Mouse (Mus musculus): ENCODE measurements at regions not wholly inside any gene's neighbourhood (a gene's known extent, or its start where the extent isn't known, plus 50 kb on each side); places are given as distances from the start of the nearest gene placed in this dataset.

- no peak for DNase-seq (ENCODE audit: low spot score)
- intact Hi-C loops (cut with DNase I), result no loop called here
Measured at GRCm38 (mm10) chr9:104496220-104496619, 50.9 kb upstream of the Cpne4 start.

GRCm38 (mm10) chr9:104490696-104491095 is 56.4 kb upstream of the Cpne4 start:
- intact Hi-C loops (cut with DNase I), result no loop called here
- no peak for DNase-seq (ENCODE audit: low spot score)

- intact Hi-C loops (cut with DNase I), result no loop called here
- DNase-seq (ENCODE audit: low spot score), result no peak
Measured at GRCm38 (mm10) chr9:104489383-104489782, 57.7 kb upstream of the Cpne4 start.

GRCm38 (mm10) chr9:104482440-104482839 is 64.6 kb upstream of the Cpne4 start:
- intact Hi-C loops (cut with DNase I), result no loop called here

GRCm38 (mm10) chr9:104480683-104481082 is 66.4 kb upstream of the Cpne4 start:
- no peak for DNase-seq (ENCODE audit: low spot score)
- intact Hi-C loops (cut with DNase I), result no loop called here

More at GRCm38 (mm10) chr9:104482440-104482839, 64.6 kb upstream of the Cpne4 start:
- no peak for DNase-seq (ENCODE audit: low spot score)

GRCm38 (mm10) chr9:104474831-104475230 is 72.3 kb upstream of the Cpne4 start:
- intact Hi-C loops (cut with DNase I), result no loop called here
- DNase-seq (ENCODE audit: low spot score), result no peak

- intact Hi-C loops (cut with DNase I), result no loop called here
- no peak for DNase-seq (ENCODE audit: low spot score)
Measured at GRCm38 (mm10) chr9:104467238-104467637, 79.8 kb upstream of the Cpne4 start.

- no peak for DNase-seq (ENCODE audit: low spot score)
- intact Hi-C loops (cut with DNase I), result no loop called here
Measured at GRCm38 (mm10) chr9:104463701-104464100, 83.4 kb upstream of the Cpne4 start.

GRCm38 (mm10) chr9:104460133-104460532 is 87.0 kb upstream of the Cpne4 start:
- intact Hi-C loops (cut with DNase I), result no loop called here
- DNase-seq (ENCODE audit: low spot score), result no peak

- intact Hi-C loops (cut with DNase I), result loop anchor here (5.0 kb wide), 1 partner anchor 930 kb away; no protein-coding TSS in a partner anchor
- no peak for DNase-seq (ENCODE audit: low spot score)
Measured at GRCm38 (mm10) chr9:104457635-104458034, 89.5 kb upstream of the Cpne4 start.

GRCm38 (mm10) chr9:104448577-104449165 is 98.4 kb upstream of the Cpne4 start:
- no peak for DNase-seq (ENCODE audit: low spot score)
- intact Hi-C loops (cut with DNase I), result no loop called here

GRCm38 (mm10) chr9:104444906-104445305 is 102.2 kb upstream of the Cpne4 start:
- intact Hi-C loops (cut with DNase I), result no loop called here
- DNase-seq (ENCODE audit: low spot score), result no peak

GRCm38 (mm10) chr9:104443236-104443635 is 103.8 kb upstream of the Cpne4 start:
- intact Hi-C loops (cut with DNase I), result no loop called here
- DNase-seq (ENCODE audit: low spot score), result no peak

GRCm38 (mm10) chr9:104413021-104413420 is 75.5 kb upstream of the Acpp start:
- DNase-seq (ENCODE audit: low spot score), result no peak
- intact Hi-C loops (cut with DNase I), result no loop called here

GRCm38 (mm10) chr9:104410211-104410610 is 72.7 kb upstream of the Acpp start:
- DNase-seq (ENCODE audit: low spot score), result no peak
- intact Hi-C loops (cut with DNase I), result no loop called here

GRCm38 (mm10) chr9:104409381-104409780 is 71.8 kb upstream of the Acpp start:
- intact Hi-C loops (cut with DNase I), result no loop called here
- no peak for DNase-seq (ENCODE audit: low spot score)

GRCm38 (mm10) chr9:104408571-104409294 is 71.2 kb upstream of the Acpp start:
- intact Hi-C loops (cut with DNase I), result no loop called here
- DNase-seq (ENCODE audit: low spot score), result no peak

- intact Hi-C loops (cut with DNase I), result no loop called here
- no peak for DNase-seq (ENCODE audit: low spot score)
Measured at GRCm38 (mm10) chr9:104407559-104408376, 70.2 kb upstream of the Acpp start.

GRCm38 (mm10) chr9:104407011-104407410 is 69.5 kb upstream of the Acpp start:
- intact Hi-C loops (cut with DNase I), result no loop called here
- no peak for DNase-seq (ENCODE audit: low spot score)

GRCm38 (mm10) chr9:104406491-104406890 is 68.9 kb upstream of the Acpp start:
- intact Hi-C loops (cut with DNase I), result no loop called here
- DNase-seq (ENCODE audit: low spot score), result no peak

GRCm38 (mm10) chr9:104403863-104404262 is 66.3 kb upstream of the Acpp start:
- no peak for DNase-seq (ENCODE audit: low spot score)
- intact Hi-C loops (cut with DNase I), result no loop called here
